Mouse (Mus musculus) macrophage (primary cell): Measurements from ENCODE around the gene Kif17. TPM values are rescaled to one million over a fixed set of nuclear protein-coding genes. Genes with fewer than 3 reads are reported as not detected.
"Not testable (repeated sequence)": the region's sequence is repeated elsewhere in the genome, so short reads cannot be mapped to it uniquely, and the experiment has no call there.

Source experiments
- H3K27ac ChIP-seq: fragments of 350-480 bp; formaldehyde crosslinking; 2 replicates; pipeline ENCODE4 v1.9.0; 2021
- H3K36me3 ChIP-seq: fragments of 350-480 bp; formaldehyde crosslinking; 2 replicates; pipeline ENCODE4 v1.9.0; 2021; ENCODE audit errors: inconsistent target
- H3K4me3 ChIP-seq: fragments of 350-480 bp; formaldehyde crosslinking; 2 replicates; pipeline ENCODE4 v1.9.0; 2021; ENCODE audit errors: inconsistent target
- H3K79me2 ChIP-seq: fragments of 350-480 bp; formaldehyde crosslinking; 2 replicates; pipeline ENCODE4 v1.9.0; 2021; ENCODE audit errors: inconsistent target
- WGBS: methylation state at CpG from one replicate; pipeline ENCODE4 v1.1.7; 2026; ENCODE audit warnings: inconsistent platforms; ENCODE audit not compliant: missing documents; 5-methylcytosine and 5-hydroxymethylcytosine counted together
- polyA plus RNA-seq: library from polyadenylated mRNA; stranded (reverse); fragments of 250-400 nt; gene quantifications from 3 replicates; pipeline ENCODE4 v1.2.4, GENCODE M21; 2018; ENCODE audit warnings: inconsistent platforms

The Kif17 gene
- polyA plus RNA-seq, 1 experiment from 2014 or later = not detected

DNA sequence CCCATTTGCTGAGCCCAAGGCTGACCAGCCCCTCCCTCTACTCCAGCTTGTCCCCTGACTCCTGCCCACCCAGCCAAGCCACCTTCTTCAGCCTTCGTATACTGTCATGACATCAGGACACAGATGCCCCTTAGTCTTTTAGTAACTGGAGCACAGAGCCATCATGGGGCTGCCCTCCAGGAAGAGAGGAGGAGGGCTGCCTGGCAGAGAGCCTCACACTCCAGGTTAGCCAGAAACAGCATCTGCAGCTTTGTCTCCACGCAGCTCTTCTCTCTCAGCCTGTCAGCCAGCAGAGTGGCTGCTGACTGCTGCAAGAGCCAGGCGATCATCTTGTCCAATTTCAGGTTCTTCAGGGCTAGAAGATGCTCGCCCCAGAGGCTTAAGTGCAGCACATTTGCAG is 63.6 kb downstream of the Kif17 start:
- WGBS = 92% methylated on average over 4 of the region's 4 CpGs
- H3K36me3 ChIP-seq = peaks cover 74% of the 10 kb centered on the region
- H3K27ac ChIP-seq = no peak overlapping the region
- H3K79me2 ChIP-seq = no peaks in the 10 kb centered on the region
- H3K4me3 ChIP-seq = no peak overlapping the region

DNA sequence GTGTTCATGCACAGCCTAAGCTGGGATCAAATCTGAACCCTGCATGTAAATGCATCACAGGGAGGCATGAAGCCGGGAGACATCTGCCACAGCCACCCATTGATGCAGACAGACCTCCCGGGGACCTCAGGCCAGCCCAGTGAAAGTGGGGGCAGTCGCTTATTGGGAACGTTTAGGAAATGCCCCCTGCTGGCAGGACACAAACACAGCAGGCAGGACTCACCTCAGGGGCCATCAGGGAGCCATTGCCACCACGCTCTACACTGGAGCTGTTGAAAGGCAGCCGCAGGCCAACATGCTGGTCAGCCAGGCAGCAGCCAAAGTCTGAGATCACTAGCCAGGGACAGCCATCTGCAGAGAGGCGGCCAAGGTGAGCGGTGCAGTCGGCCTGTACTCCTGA is 65.5 kb downstream of the Kif17 start:
- peaks cover 62% of the 10 kb centered on the region for H3K36me3 ChIP-seq
- WGBS = 81% methylated on average over 9 of the region's 9 CpGs
- no peak overlapping the region for H3K4me3 ChIP-seq
- no peaks in the 10 kb centered on the region for H3K79me2 ChIP-seq
- no peak overlapping the region for H3K27ac ChIP-seq

DNA sequence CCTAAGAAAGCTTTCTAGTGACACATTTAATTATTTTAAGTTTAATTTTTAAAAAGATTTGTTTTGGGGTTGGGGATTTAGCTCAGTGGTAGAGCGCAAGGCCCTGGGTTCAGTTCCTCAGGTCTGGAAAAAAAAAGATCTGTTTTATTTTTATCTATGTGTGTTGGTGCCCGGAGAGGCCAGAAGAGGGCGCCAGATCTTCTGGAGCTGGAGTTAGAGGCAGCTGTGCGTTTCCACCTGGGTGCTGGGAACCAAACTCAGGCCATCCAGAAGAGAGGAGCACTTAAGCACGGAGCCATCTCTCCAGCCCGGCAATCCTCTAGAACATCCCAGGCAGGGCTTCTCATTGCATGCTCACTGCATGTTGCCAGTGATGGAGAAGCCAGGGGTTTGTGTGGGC is 66.1 kb downstream of the Kif17 start:
- Histone ChIP-seq H3K4me3 (no peak overlapping the region), H3K27ac (no peak overlapping the region), H3K79me2 (no peaks in the 10 kb centered on the region), H3K36me3 (peaks cover 56% of the 10 kb centered on the region)
- WGBS = 94% methylated on average over 4 of the region's 6 CpGs

DNA sequence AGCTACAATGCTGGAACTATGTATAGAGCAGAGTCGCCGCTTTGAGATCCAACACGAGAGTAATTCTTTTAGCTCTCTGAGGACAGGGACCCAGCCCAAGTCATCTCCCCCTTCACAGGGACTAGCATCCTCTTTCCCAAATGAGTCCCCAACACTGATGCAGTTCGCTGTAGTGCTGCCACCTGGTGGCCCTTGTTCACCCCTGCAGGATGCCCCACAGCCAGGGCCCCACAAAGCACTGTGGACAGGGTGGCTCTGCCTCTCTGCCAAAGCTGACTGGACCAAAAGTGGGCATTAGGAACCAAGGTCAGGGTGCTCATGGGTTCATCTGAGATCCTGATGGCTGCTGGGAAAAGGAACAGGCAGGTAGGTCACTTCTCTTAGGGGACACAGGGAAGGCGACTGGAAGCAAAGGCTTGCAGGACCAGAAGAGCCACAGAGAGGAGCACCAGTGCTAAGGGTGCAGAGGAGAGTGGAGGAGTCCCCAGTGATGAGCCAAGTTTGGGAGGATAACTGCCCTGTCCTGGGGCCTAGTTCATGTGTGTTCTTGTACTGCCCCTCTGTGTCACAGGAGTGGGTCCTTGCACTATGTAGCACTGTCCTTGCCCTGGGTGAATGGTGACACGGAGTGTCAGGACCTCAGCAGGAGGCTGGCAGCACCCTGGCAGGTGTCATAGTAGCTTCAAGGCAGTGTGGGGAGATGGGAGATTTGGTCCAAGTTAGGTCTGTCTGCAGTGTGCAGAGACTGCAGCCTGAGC is 68.5 kb downstream of the Kif17 start:
- Histone ChIP-seq H3K27ac (no peak overlapping the region), H3K4me3 (no peak overlapping the region), H3K79me2 (no peaks in the 10 kb centered on the region; the same call in 1 of the 2 replicates), H3K36me3 (peaks cover 33% of the 10 kb centered on the region)
- 69% methylated on average over 6 of the region's 6 CpGs for WGBS

DNA sequence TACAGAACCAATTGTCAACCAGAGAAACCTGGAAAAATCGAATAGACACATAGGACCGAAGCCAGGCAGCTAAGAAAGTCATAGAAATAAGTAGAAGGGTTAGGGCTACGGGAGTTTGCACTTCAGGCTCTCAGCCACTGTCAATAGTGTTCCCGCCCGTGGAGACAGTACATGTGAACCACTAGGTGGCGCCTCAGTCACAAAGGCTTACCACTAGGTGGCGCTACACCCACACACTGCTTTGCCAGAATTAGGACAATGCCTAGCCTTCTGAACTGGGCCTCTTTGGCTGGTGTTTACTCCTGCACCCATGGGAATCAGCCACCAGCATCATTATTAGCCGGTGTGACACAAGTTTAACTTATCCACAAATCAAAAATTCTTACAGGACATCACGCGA is 69.3 kb downstream of the Kif17 start:
- Histone ChIP-seq H3K27ac (no peak overlapping the region), H3K4me3 (no peak overlapping the region), H3K79me2 (no peaks in the 10 kb centered on the region; the same call in 1 of the 2 replicates), H3K36me3 (peaks cover 25% of the 10 kb centered on the region; the same call in 1 of the 2 replicates)
- WGBS = 31% methylated on average over 10 of the region's 10 CpGs

DNA sequence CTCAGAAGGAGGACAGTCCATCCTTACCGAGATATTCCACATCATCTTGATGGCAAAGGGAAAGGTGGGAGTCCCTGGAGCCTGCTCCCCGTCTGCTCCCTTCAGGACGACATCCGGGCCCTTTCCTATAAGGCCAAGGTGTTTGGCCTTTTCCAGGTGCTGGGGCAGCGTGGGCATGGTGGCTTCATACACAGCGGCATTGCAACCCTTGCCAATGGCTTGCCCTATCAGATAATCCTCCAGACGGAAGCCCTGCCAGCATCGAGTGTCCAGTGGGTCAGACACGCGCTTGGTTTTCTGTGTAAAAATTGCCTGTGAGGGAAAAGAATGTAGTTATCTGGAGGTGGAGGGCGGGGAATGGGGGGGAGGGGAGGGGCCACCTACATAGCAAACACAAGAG is 70.5 kb downstream of the Kif17 start:
- Histone ChIP-seq H3K4me3 (no peak overlapping the region), H3K27ac (no peak overlapping the region), H3K79me2 (no peaks in the 10 kb centered on the region; the same call in 1 of the 2 replicates), H3K36me3 (peaks cover 14% of the 10 kb centered on the region; the same call in 1 of the 2 replicates)
- WGBS = 92% methylated on average over 10 of the region's 11 CpGs

DNA sequence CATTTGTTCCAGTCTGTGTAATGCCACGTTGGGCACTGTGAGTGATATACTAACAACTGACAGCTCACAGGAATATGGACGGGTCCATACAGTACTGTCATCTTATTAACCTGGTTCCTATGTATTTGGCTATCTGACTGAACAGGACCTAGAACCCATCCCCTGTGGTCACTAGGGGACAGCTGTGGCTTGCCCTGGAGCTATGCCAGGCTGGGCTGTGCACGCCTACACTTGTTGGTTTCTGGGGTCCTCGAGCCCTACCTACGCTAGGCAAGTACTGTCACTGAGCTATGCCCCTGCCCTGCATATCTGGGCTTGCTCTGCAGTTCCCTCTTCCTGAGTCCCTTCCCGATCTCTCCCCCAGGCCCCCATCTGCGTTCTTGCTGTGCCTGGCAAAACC is 71.3 kb downstream of the Kif17 start:
- WGBS = 87% methylated on average over 7 of the region's 7 CpGs
- peaks cover 12% of the 10 kb centered on the region; the same call in 1 of the 2 replicates for H3K36me3 ChIP-seq

DNA sequence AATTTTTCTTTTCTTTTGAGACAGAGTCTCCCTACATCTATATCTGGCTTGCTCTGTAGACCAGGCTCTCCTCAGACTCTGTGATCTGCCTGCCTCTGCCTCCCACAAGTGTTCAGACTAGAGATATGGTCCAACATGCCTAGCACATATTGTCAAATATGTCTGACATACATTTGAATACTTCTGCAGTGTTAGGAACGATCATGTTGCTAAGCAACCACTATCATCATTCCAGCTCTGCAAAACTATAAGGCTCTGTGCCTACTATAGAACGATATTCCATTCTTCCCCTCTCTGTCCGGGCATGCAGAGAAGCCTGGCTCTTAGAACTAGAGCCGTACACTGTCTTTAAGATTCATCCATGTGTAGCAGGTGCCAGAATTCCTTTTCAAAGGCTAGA is 72.5 kb downstream of the Kif17 start:
- Histone ChIP-seq H3K79me2 (no peaks in the 10 kb centered on the region; the same call in 1 of the 2 replicates), H3K4me3 (no peak overlapping the region), H3K36me3 (peaks cover under 1% of the 10 kb centered on the region; the same call in 1 of the 2 replicates), H3K27ac (no peak overlapping the region)
- 91% methylated on average over 4 of the region's 4 CpGs for WGBS

More for the DNA sequence above, 71.3 kb downstream of the Kif17 start:
- Histone ChIP-seq H3K4me3 (no peak overlapping the region), H3K79me2 (no peaks in the 10 kb centered on the region; the same call in 1 of the 2 replicates), H3K27ac (no peak overlapping the region)

DNA sequence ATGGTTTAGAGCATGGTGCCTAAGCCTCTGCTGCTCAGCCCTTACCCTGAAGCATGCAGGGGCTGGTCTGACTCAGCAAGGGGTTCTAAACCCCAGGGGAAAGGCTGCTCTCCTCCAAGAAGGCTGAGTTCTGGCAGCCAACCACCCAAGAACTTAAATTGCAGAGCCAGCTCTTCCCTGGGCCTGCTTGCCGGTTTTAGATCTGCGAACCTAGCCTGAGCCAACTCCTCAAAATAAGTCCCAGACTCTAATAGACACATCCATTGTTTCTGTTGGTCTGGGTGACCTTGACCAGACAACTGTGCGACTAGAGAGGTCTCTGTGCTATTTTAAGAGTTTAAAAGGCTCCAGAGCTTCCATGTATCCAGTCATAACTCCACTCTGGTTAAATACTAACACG is 73.5 kb downstream of the Kif17 start:
- Histone ChIP-seq H3K27ac (no peak overlapping the region), H3K4me3 (no peak overlapping the region), H3K79me2 (no peaks in the 10 kb centered on the region; the same call in 1 of the 2 replicates), H3K36me3 (no peaks in the 10 kb centered on the region; the same call in 1 of the 2 replicates)
- 89% methylated on average over 4 of the region's 4 CpGs for WGBS

DNA sequence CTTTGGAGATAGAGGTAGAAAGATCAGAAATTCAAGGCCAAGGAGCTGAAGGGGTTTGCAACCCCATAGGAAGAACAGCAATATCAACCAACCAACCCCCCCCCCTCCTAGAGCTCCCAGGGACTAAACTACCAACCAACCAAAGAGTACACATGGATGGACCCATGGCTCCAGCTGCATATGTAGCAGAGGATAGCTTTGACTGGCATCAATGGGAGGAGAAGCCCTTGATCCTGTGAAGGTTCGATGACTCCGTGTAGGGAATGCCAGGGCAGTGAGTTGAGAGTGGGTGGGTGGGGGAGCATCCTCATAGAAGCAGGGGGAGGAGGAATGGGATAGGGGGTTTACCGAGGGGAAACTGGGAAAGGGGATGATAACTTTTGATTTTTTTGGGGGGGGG is 74.2 kb downstream of the Kif17 start:
- no peak overlapping the region for H3K27ac ChIP-seq

DNA sequence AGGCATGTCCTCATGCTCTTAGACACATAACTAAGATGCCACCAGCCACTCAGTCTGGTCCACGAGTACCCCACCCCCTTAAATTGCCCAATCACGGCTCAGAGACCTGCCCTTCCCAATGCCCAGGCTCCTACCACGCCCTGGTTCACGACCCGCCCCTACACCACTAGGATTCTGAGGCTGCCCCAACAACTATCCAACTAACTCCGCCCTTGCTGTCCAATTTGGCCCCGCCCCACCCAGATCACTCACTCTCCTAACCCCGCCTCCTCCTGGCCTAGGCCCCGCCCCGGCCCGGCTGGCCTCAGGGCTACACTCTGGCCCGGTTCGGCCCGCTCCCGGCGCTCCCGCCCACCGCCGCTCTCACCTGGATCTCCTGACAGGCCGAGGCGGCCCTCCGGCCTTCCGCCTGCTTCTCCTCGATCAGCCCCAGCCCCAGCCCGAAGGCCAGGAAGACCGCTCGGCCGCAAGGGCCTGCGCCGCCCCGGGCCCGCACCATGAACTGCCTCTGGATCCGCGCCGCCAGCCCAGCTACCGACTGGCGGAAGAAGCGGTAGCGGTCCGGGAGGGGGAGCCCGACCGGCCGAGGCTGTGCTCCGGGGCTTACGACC is 75.3 kb downstream of the Kif17 start:
- Histone ChIP-seq H3K4me3 (no peak overlapping the region), H3K36me3 (no peaks in the 10 kb centered on the region; the same call in 1 of the 2 replicates), H3K27ac (no peak overlapping the region), H3K79me2 (no peaks in the 10 kb centered on the region; the same call in 1 of the 2 replicates)
- 3% methylated on average over 39 of the region's 45 CpGs for WGBS

More for the DNA sequence above, 74.2 kb downstream of the Kif17 start:
- no peaks in the 10 kb centered on the region; the same call in 1 of the 2 replicates for H3K79me2 ChIP-seq
- no peak overlapping the region for H3K4me3 ChIP-seq
- no peaks in the 10 kb centered on the region; the same call in 1 of the 2 replicates for H3K36me3 ChIP-seq
- WGBS = 100% methylated on average over 2 of the region's 3 CpGs

DNA sequence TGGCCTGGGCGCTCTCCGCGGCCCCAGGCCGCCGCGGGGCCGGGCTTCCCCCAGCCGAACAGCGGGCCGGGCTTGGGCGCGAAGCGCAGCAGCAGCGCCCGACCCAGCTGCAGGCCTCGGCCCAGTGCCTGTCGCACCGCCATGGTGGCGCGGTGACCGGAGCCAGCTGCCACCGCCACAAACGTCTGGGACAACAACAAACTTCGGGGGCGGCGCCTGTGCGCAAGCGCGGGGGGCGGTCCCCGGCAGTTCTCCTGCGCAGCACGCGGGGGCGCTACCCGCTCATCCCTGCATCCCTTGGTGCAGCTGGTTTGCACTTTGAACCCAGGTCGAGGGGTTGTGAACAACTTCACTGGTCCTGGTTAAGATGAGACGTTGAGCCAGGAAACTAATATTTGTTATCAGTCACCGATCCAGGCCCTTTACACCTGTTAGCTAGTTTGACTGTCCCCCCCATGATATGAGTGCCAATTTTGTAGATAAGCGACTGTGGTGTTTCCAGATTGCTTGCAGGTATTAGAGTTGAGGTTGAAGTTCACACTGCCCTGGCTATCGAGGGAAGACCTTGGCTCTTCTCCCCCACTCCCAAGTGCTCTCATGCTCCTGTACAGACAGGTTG is 76.0 kb downstream of the Kif17 start, which contains the start of gene Pink1:
TSS of gene Pink1 (minus strand) at position 231 of the 619 bp plus-strand sequence.
- Histone ChIP-seq H3K27ac (no peak within 1 kb of the TSS), H3K79me2 (no peaks in the 10 kb centered on the region; the same call in 1 of the 2 replicates), H3K36me3 (no peaks in the 10 kb centered on the region), H3K4me3 (no peak within 1 kb of the TSS)
- WGBS = 4% methylated on average over 38 of the region's 41 CpGs

DNA sequence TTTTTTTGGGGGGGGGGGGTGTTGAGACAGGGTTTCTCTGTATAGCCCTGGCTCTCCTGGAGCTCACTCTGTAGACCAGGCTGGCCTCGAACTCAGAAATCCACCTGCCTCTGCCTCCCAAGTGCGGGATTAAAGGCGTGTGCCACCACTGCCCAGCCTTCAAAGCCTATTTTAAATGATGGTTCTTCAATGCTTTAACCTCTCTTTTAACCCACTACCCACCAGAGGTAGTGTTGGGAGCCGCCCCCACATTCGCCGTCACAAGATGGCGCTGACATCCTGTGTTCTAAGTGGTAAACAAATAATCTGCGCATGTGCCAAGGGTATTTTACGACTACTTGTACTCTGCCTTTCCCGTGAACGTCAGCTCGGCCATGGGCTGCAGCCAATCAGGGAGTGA is 76.9 kb downstream of the Kif17 start:
- H3K27ac ChIP-seq, H3K4me3 ChIP-seq, H3K36me3 ChIP-seq, H3K79me2 ChIP-seq: not testable (repeated sequence)
- WGBS = 67% methylated on average over 7 of the region's 12 CpGs

DNA sequence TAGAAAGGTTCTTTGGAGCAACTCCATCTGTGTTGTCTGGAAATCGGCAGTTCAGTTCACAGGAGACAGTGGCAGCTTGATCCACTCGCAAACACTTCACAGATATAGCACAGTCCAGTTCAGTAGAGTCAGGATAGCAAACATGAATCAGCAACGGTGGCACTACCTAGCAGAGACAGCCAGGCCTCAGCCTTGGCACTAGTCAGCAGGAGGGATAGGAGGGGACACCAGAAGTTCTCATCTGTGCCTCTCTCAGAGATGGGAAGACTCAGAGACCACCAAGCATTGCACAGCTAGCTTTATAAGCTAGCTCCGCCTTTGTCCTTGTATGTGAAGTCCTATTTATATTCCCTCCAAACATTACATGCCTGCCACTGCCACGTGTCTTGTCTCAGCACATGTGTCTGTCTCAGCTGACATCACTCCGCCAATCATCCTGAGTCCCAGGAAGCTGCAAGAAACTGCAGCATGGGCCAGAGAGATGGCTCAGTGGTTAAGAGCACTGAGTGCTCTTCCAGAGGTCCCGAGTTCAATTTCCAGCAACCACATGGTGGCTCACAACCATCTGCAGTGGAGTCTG is 77.7 kb downstream of the Kif17 start:
- Histone ChIP-seq H3K79me2 (no peaks in the 10 kb centered on the region; the same call in 1 of the 2 replicates), H3K4me3 (peak overlapping the region; percentile 20; the same call in 1 of the 2 replicates), H3K36me3 (no peaks in the 10 kb centered on the region), H3K27ac (peak overlapping the region; percentile 17; the same call in 1 of the 2 replicates)
- WGBS = 67% methylated on average over 7 of the region's 7 CpGs
